Mouse (Mus musculus) lung, postnatal 10 days (tissue): Measurements from ENCODE around the gene Krba1.

Experiments
- DNase-seq: peaks from one replicate; pipeline ENCODE4 v3.0.0; 2021

The Krba1 gene

DNA sequence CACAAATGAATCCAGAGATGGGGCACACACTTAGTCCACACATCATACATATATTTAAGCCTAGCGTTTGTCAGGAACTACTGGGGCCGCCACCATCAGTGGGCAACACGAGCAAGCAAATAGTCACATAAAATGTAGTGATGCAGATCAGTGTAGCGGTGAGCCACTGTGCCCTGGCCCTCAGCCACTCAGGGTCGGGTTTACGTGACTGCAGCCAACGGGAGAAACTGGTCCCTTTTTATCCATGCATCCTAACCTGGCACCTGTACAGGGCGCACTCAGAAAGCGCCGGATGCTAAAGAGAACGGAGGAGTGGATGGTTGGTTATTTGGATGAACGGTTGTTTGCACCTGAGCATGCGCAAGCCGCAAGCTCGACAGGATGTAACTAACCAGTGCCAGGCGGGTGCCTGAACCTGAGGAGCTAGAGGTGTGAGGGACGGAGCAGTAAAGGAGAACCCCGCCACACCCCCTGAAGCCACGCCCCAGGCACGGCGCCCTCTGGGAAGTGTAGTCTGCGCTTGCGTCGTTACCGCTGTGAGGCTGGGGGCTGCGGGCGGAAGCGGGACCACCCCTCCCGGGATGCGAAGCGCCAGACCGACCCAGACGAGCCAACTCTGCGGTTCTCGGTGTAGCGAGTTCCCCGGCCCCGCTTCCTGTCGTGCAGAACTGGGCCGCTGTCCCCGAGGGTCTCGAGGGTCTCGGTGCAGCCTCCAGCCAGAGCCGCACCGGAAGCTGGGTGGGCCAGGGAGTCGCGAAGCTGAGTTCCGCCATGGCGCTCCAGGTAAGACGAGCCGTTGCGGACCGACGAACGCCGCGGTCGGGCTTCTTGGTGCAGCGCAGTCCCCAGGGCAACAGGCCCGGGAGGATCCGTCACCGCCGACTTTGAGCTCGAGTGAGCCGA is at the start of gene Krba1:
TSS of gene Krba1 (plus strand) at position 482 of the 903 bp plus-strand sequence.
- DNase-seq, result peak; percentile 89

- DNase-seq, result no peak
Observed at GRCm38 (mm10) chr6:48358897-48359296, 36.5 kb upstream of the Krba1 start.

GRCm38 (mm10) chr6:48366322-48366996 is 28.9 kb upstream of the Krba1 start:
- DNase-seq, result no peak

- DNase-seq, result no peak
Observed at GRCm38 (mm10) chr6:48388221-48388620, 7.2 kb upstream of the Krba1 start.

DNA sequence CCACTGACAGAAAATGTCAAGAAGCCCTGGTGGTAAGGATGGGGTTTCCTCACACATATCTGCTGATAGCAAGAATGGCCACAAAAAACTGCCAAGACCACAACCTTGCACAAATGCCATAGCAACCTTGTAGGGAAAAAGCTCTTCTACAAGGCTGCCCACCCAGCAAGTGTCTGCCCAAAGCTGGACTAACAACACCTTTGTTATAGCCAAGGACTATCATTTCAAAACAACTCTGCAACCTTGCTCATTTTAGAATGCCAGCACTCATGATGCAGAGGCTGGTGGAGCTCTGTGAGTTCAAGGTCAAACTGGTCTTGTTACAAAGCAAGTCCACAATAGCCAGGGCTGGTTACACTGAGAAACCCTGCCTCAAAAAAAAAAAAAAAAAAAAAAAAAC is 1.6 kb upstream of the Krba1 start:
- no peak for DNase-seq

DNA sequence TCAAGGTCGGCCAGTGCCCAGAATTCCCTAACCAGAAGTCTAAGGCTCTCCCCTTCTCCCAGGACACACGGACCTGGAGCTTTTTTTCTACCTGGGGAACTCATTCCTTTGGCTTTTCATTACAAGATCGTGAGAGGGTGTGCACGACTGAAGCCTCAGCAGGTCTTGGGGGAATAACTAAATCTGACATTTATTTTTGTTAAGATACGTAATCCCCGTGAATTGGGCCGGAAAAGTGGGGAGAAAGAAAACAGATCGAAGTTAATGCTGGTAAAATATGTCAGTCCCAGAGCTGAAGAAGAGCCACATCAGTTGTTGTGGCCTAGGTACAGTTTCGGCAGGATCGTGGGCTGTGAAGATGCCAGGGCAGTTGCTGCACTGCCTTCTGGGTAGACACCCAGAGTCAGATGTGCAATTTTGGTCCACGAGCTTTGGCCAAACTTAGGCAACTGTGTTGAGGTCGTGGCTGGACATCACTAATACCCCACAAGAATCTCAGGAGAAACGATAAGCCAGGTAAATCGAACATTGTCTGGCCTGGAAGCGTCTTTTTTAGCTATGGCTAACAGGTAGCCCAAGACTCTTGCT is 716 bp downstream of the Krba1 start:
- DNase-seq, result no peak

GRCm38 (mm10) chr6:48396686-48397085 is 1.3 kb downstream of the Krba1 start:
- DNase-seq, result no peak

DNA sequence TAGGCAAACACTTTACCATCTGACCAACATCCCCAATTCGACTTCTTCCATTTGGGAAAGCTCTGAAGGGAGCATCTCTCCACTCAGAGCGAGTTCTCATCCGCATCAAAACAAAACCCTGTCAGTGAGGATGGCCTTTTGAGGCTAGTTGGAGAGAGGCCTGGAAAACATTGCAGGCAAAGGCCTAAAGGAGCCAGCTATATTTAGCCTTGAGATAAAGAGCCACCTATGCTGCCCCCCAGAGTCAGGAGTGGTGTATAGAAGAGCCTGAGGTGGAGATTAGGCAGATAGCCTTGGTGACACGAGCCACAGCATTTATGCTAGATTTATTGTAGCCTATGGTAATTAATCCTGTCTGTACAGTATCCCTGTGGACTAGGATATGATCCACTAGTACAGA is 1.9 kb downstream of the Krba1 start:
- peak; percentile 51 for DNase-seq

- DNase-seq, result no peak
Observed at GRCm38 (mm10) chr6:48399906-48400305, 4.5 kb downstream of the Krba1 start.

GRCm38 (mm10) chr6:48404071-48404470 is 8.7 kb downstream of the Krba1 start:
- no peak for DNase-seq

DNA sequence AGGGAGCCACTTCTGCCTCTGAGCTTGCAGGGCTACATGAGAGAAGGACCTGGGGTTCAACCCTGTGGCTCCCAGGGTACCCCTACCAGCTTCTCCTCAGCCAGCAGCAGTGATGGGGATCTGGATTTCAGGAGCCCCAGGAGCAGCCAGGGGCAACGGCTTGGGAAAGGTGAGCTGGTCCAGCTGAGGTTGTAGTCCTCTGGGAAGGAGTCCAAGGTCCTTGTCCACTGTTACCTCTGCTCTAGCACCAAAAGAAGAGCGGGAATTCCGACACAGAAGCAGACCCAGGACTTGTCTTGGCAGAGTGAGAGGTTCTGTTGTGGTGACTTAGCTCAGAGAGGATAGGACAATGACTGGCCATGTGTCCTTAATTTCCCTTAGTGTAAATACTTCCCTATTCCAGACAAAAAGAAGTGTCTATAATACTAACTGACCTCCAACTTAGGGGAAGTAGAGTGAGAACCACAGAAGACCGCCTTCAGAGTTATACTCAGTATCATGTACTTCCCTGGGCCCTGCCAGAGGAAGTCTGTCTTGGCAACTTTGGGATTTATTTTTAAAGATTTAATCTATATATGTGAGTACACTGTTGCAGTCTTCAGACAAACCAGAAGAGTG is 14.4 kb downstream of the Krba1 start:
- no peak for DNase-seq

DNA sequence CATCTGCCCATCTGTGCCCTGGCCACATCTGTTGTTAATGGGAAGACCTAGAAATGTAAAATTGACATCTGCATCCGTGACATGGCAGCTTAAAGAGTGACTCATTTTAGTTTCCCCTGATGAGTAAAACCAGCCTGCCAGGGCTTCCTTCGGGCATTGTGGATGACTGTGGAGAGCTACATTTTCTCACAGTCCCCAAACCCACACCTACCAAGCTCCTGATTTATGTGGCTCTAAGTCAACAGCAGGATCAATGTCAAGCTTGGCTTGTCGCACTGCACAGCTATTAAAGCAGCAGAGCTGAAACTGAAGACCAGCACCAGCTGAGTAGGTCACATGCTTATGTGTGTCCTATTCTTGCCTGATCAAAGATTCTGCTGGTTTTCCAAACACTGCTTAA is 15.2 kb downstream of the Krba1 start:
- DNase-seq, result no peak

GRCm38 (mm10) chr6:48411193-48412092 is 16.1 kb downstream of the Krba1 start:
- no peak for DNase-seq

- DNase-seq, result no peak
Observed at GRCm38 (mm10) chr6:48412147-48412546, 16.8 kb downstream of the Krba1 start.

- DNase-seq, result no peak
Observed at GRCm38 (mm10) chr6:48412662-48413061, 17.3 kb downstream of the Krba1 start.

DNA sequence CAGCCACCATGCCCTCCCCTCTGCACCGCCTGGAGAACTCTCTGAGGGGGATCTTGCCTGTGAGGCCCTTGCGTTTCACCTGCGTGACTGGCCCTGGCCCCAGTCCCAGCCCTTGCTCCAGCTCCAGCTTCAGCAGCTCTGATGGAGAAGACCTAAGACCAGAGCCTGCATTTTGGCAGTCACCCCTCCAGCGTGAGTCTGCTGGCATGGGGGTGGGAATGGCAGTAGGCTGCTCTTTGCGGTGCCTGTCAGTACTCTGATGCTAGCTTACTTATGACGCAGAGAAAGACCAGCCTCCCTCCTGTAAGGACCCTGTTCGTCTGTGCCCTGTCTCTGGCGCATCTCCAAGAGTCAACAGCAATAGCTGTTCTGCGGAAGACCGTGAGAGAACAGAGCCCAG is 17.7 kb downstream of the Krba1 start:
- no peak for DNase-seq

GRCm38 (mm10) chr6:48414886-48415285 is 19.5 kb downstream of the Krba1 start:
- DNase-seq, result no peak

DNA sequence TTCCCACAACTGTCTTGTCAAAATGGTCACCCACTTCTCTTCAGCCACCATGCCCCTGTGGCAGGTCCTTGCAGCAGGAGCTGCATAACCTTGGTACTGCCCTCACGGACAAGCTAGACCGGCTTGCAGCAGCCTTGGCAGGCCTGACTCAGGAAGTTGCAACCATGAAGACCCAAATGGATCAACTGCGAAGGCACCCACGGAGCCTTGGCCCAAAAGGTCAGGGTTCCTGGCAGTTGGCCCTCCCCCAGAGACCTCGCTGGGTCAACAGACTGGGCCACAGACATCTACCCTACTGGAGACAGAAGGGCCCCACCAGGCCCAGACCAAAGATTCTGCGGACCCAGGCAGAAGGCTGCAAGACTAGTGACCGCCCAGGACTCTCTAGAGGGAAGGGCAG is 20.2 kb downstream of the Krba1 start:
- no peak for DNase-seq

- no peak for DNase-seq
Observed at GRCm38 (mm10) chr6:48416486-48416885, 21.1 kb downstream of the Krba1 start.

- DNase-seq, result no peak
Observed at GRCm38 (mm10) chr6:48420647-48421046, 25.3 kb downstream of the Krba1 start.

- no peak for DNase-seq
Observed at GRCm38 (mm10) chr6:48423336-48423735, 27.9 kb downstream of the Krba1 start.

DNA sequence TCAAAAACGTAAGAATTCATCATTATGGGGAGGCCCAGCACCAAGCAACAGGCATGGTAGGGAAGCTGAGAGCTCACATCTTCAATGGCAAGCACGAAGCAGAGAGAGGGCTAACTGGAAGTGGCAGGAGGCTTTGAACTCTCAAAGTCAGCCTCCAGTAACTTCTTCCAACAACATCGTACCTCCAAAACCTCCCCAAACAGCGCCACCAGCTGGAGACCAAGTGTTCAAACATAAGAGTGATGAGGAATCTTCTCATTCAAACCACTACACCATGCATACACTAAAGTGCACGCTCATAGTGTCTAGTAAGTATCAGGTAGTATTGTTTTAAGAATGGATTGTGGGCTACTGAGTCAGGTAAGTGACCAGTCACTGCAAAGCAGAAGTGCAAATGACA is 28.7 kb downstream of the Krba1 start:
- DNase-seq, result no peak
